Mouse (Mus musculus) embryonic facial prominence, embryonic 11.5 days (tissue): ENCODE measurements around the gene Taf1c. TPM values are rescaled to one million over a fixed set of nuclear protein-coding genes. Genes with fewer than 3 reads are reported as not detected.
A peak's percentile ranks its signal among the peaks of the same experiment; 100 is the strongest.

Experiments
- ATAC-seq: fragments of 200-750 bp; cut with Nextera tagmentation; replicated peaks from 2 replicates; pipeline ENCODE4 v1.8.0; 2017; ENCODE audit warnings: low read depth; ENCODE audit not compliant: insufficient number of reproducible peaks, low FRiP score, low TSS enrichment
- DNase-seq: peaks from one replicate; pipeline ENCODE4 v3.0.0-alpha.2; 2015; ENCODE audit warnings: low spot score
- H3K27ac ChIP-seq: fragments of 300-500 bp; sonication (generic); replicated peaks from 2 replicates; pipeline ENCODE4 v1.5.1; 2014; ENCODE audit warnings: mild to moderate bottlenecking, low read depth, low read length, control low read depth
- H3K27me3 ChIP-seq: fragments of 300-500 bp; sonication (generic); 2 replicates; pipeline ENCODE4 v1.6.1; 2014; ENCODE audit warnings: mild to moderate bottlenecking, low read length, moderate library complexity, mixed read lengths; ENCODE audit not compliant: control insufficient read depth, insufficient read depth
- H3K36me3 ChIP-seq: fragments of 300-500 bp; sonication (generic); replicated peaks from 2 replicates; pipeline ENCODE4 v1.6.1; 2014; ENCODE audit warnings: low read depth, mild to moderate bottlenecking, low read length, moderate library complexity, mixed read lengths; ENCODE audit not compliant: control insufficient read depth, insufficient read depth
- H3K4me1 ChIP-seq: fragments of 300-500 bp; sonication (generic); 2 replicates; pipeline ENCODE4 v1.6.1; 2014; ENCODE audit warnings: low read length, mixed read lengths; ENCODE audit not compliant: control insufficient read depth, insufficient read depth
- H3K4me2 ChIP-seq: fragments of 300-500 bp; sonication (generic); 2 replicates; pipeline ENCODE4 v1.6.1; 2014; ENCODE audit warnings: low read depth, mild to moderate bottlenecking, control low read depth, low read length, moderate library complexity
- H3K4me3 ChIP-seq: fragments of 300-500 bp; sonication (generic); 2 replicates; pipeline ENCODE4 v1.5.1; 2014; ENCODE audit warnings: low read depth, low read length, control low read depth
- H3K9ac ChIP-seq: fragments of 300-500 bp; sonication (generic); replicated peaks from 2 replicates; pipeline ENCODE4 v1.6.1; 2014; ENCODE audit warnings: mild to moderate bottlenecking, control low read depth, low read length
- H3K9me3 ChIP-seq: fragments of 300-500 bp; sonication (generic); replicated peaks from 2 replicates; pipeline ENCODE4 v1.6.1; 2016; ENCODE audit warnings: mild to moderate bottlenecking, low read length, inconsistent platforms, mixed read lengths; ENCODE audit not compliant: control insufficient read depth
- WGBS: fragments of 180-500 bp; shearing (Covaris S2); extraction: QIAGEN DNeasy Blood & Tissue Kit; methylation state at CpG from one replicate; pipeline ENCODE4 v1.1.7; 2014; 5-methylcytosine and 5-hydroxymethylcytosine counted together
- polyA plus RNA-seq: library from polyadenylated mRNA; unstranded; fragments of >200 nt; fragmentation: Nextera tagmentation; extraction: Ambion mirVana; gene quantifications from 2 replicates; pipeline ENCODE4 v1.2.1, GENCODE M21; 2014

Taf1c gene
- polyA plus RNA-seq, 1 experiment from 2014 or later, result 10.3 TPM

- WGBS, result 83% methylated on average over 26 of the region's 26 CpGs
- ATAC-seq (no peak), DNase-seq (no peak)
- Histone ChIP-seq H3K4me3 (no peak within 1 kb of the TSS), H3K9ac (no peak within 1 kb of the TSS), H3K36me3 (no peaks in the 10 kb centered on the region), H3K27me3 (no peaks in the 10 kb centered on the region), H3K9me3 (no peaks in the 10 kb centered on the region), H3K4me1 (no peaks in the 10 kb centered on the region), H3K27ac (no peak within 1 kb of the TSS), H3K4me2 (no peak within 1 kb of the TSS)
Measured at GRCm38 (mm10) chr8:119612471-119612870, 7.4 kb upstream of the Taf1c start, which contains the start of gene Adad2. Gene Adad2 (plus strand): TSS chr8:119612747.

- peaks cover 7% of the 10 kb centered on the region for H3K4me1 ChIP-seq
- 84% methylated on average over 2 of the region's 2 CpGs for WGBS
- no peak overlapping the region for H3K4me3 ChIP-seq
- H3K9ac ChIP-seq, result no peak overlapping the region
- no peaks in the 10 kb centered on the region for H3K27me3 ChIP-seq
- no peak overlapping the region for H3K27ac ChIP-seq
- H3K4me2 ChIP-seq, result no peak overlapping the region
- no peaks in the 10 kb centered on the region for H3K9me3 ChIP-seq
- H3K36me3 ChIP-seq, result no peaks in the 10 kb centered on the region
- ATAC-seq, result no peak
- no peak for DNase-seq
Measured at GRCm38 (mm10) chr8:119606224-119606623, 1.2 kb upstream of the Taf1c start.

GRCm38 (mm10) chr8:119604398-119604803, 621 bp downstream of the Taf1c start:
- H3K4me1 ChIP-seq, result peaks cover 7% of the 10 kb centered on the region
- peak overlapping the region; percentile 78 for H3K4me3 ChIP-seq
- H3K9ac ChIP-seq, result peak overlapping the region; percentile 83
- no peaks in the 10 kb centered on the region for H3K9me3 ChIP-seq
- H3K27me3 ChIP-seq, result no peaks in the 10 kb centered on the region
- DNase-seq (no peak), ATAC-seq (no peak; the same call in 1 of the 2 replicates)
- no peak overlapping the region for H3K27ac ChIP-seq
- 0 out of 2 replicates have a peak, but pooled peaks cover 3% of the 10 kb centered on the region for H3K36me3 ChIP-seq
- 44% methylated on average over 12 of the region's 12 CpGs for WGBS
- H3K4me2 ChIP-seq, result peak overlapping the region; percentile 73

GRCm38 (mm10) chr8:119603771-119604170, 1.3 kb downstream of the Taf1c start:
- H3K36me3 ChIP-seq, result peaks cover 3% of the 10 kb centered on the region; the same call in 1 of the 2 replicates
- DNase-seq, result no peak
- ATAC-seq, result no peak
- H3K4me3 ChIP-seq, result peak overlapping the region; percentile 78; the same call in 1 of the 2 replicates
- H3K27me3 ChIP-seq, result no peaks in the 10 kb centered on the region
- no peak overlapping the region for H3K9ac ChIP-seq
- no peaks in the 10 kb centered on the region for H3K9me3 ChIP-seq
- H3K4me2 ChIP-seq, result peak overlapping the region; percentile 73; the same call in 1 of the 2 replicates
- WGBS, result 94% methylated on average over 4 of the region's 4 CpGs
- peaks cover 7% of the 10 kb centered on the region for H3K4me1 ChIP-seq
- no peak overlapping the region for H3K27ac ChIP-seq

GRCm38 (mm10) chr8:119591456-119591855, 13.6 kb downstream of the Taf1c start:
- 89% methylated on average over 7 of the region's 7 CpGs for WGBS
- no peaks in the 10 kb centered on the region for H3K9me3 ChIP-seq
- H3K36me3 ChIP-seq, result no peaks in the 10 kb centered on the region
- H3K27me3 ChIP-seq, result no peaks in the 10 kb centered on the region
- no peak overlapping the region for H3K4me2 ChIP-seq
- DNase-seq, result no peak
- ATAC-seq, result no peak
- H3K4me3 ChIP-seq, result no peak overlapping the region
- no peak overlapping the region for H3K27ac ChIP-seq
- no peaks in the 10 kb centered on the region for H3K4me1 ChIP-seq
- H3K9ac ChIP-seq, result no peak overlapping the region

GRCm38 (mm10) chr8:119590348-119590747, 14.7 kb downstream of the Taf1c start:
- DNase-seq (no peak), ATAC-seq (no peak)
- Histone ChIP-seq H3K9me3 (no peaks in the 10 kb centered on the region), H3K9ac (no peak overlapping the region), H3K4me3 (no peak overlapping the region), H3K4me1 (no peaks in the 10 kb centered on the region), H3K27me3 (no peaks in the 10 kb centered on the region), H3K27ac (no peak overlapping the region), H3K4me2 (no peak overlapping the region), H3K36me3 (no peaks in the 10 kb centered on the region)
- WGBS, result 76% methylated on average over 14 of the region's 14 CpGs

- no peaks in the 10 kb centered on the region for H3K36me3 ChIP-seq
- no peaks in the 10 kb centered on the region for H3K4me1 ChIP-seq
- H3K9ac ChIP-seq, result no peak overlapping the region
- H3K4me3 ChIP-seq, result no peak overlapping the region
- H3K4me2 ChIP-seq, result no peak overlapping the region
- H3K27ac ChIP-seq, result no peak overlapping the region
- ATAC-seq (no peak), DNase-seq (peak; percentile 18)
- 22% methylated on average over 10 of the region's 10 CpGs for WGBS
- H3K9me3 ChIP-seq, result no peaks in the 10 kb centered on the region
- no peaks in the 10 kb centered on the region for H3K27me3 ChIP-seq
Measured at GRCm38 (mm10) chr8:119588844-119589243, 16.2 kb downstream of the Taf1c start.

- DNase-seq, result no peak
Measured at GRCm38 (mm10) chr8:119588321-119588720, 16.7 kb downstream of the Taf1c start.

More at GRCm38 (mm10) chr8:119588321-119588720, 16.7 kb downstream of the Taf1c start:
- 59% methylated on average over 4 of the region's 4 CpGs for WGBS
- Histone ChIP-seq H3K27me3 (no peaks in the 10 kb centered on the region), H3K4me2 (no peak overlapping the region), H3K4me1 (no peaks in the 10 kb centered on the region), H3K9me3 (no peaks in the 10 kb centered on the region), H3K36me3 (no peaks in the 10 kb centered on the region), H3K9ac (no peak overlapping the region), H3K27ac (no peak overlapping the region), H3K4me3 (no peak overlapping the region)
- no peak for ATAC-seq
